Mouse (Mus musculus): ENCODE data around the gene Hist2h3b.

GRCm38 (mm10) chr3:96247356-96248140, 20.9 kb upstream of the Hist2h3b start:
- TF ChIP-seq CTCF (IDR thresholded peaks at IDR 0.05; ENCODE audit: borderline replicate concordance, insufficient read depth, low read depth, low read length): no peak
- no peak for TF ChIP-seq POLR2A (IDR thresholded peaks at IDR 0.05; ENCODE audit: borderline replicate concordance, insufficient read depth, low read length)

Measured in cerebellum, adult 2 months (tissue).